Mouse (Mus musculus): ENCODE measurements around the gene Olfr209.
"Not testable (repeated sequence)": the region's sequence is repeated elsewhere in the genome, so short reads cannot be mapped to it uniquely, and the experiment has no call there.

Gene Olfr209

GRCm38 (mm10) chr16:59363893-59364292, at the start of gene Olfr209:
TSS of gene Olfr209 (minus strand) at chr16:59363993.
- no peak for DNase-seq (ENCODE audit: low spot score in 2 of 2)

- no peak for DNase-seq (ENCODE audit: low spot score in 2 of 2)
These were observed 49.7 kb upstream of the Olfr209 start for GRCm38 (mm10) chr16:59413475-59413874.

GRCm38 (mm10) chr16:59409800-59410199, 46.0 kb upstream of the Olfr209 start:
- no peak for DNase-seq (ENCODE audit: low spot score in 2 of 2)

DNA sequence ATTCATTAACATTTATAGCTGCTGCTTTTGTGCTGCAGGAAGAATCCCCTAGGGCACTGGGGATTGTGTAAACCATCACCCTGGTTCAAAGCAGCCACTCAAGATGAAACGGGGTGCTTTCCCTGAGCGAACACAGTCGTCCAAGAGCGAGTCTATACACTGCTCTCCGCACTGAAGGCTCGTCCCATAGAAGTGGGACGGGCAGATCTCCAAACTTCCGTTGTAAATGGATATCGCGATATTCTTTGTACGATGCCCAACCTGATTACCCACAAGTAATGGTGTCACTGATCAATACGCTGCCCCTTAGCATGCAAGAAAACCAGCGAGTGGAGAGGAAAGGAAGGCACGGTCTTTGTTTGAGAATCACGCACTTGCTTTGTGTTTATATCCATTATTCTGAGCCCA, 45.6 kb upstream of the Olfr209 start:
- no peak for DNase-seq (ENCODE audit: low spot score in 2 of 2)

DNA sequence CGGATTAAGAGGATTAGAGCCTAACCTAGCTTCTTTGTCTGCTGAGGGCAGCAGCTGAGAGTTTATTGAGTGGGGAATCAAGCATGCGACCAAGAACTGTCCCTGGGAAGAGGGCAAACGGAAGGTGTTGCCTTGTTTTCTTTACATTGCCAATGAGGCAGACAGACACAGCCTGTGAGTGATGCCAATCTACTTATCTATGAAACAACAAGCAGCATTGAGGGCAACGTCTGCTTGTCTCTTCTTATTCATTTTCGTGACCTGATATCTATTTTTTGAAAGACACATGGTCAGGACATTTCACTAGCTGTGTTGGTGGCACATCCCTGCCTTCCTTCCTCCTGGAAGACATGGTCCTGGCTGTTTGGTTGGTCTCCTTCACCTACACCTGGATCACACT, 43.2 kb upstream of the Olfr209 start, which contains the start of gene Gabrr3:
Gabrr3 (plus strand) TSS at position 301 of the 400 bp plus-strand sequence.
- no peak for DNase-seq (ENCODE audit: low spot score in 2 of 2)

- no peak for DNase-seq (ENCODE audit: low spot score in 2 of 2)
These were observed 41.0 kb upstream of the Olfr209 start for GRCm38 (mm10) chr16:59404798-59405197.

GRCm38 (mm10) chr16:59403684-59404083, 39.9 kb upstream of the Olfr209 start:
- DNase-seq (ENCODE audit: low spot score in 2 of 2): no peak

GRCm38 (mm10) chr16:59401985-59402384, 38.2 kb upstream of the Olfr209 start:
- no peak for DNase-seq (ENCODE audit: low spot score in 2 of 2)

DNA sequence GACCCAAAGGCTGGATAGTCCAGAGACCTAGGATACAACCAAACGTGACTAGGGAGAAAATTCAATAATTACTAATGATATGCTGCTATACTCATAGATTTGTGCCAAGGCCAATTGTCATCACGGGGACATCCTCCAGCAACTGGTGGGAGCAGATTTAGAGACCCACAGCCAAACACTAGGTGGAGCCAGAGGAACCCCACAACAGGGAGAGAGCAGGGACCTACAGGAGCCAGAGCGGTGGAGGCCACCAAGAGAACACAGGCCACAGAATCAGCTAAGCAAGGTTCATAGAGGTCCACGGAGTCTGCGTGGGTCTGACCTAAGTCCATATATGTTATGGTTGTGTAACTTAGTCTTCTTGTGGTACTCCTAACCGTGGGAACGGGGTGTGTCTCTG, 37.3 kb upstream of the Olfr209 start:
- no peak for DNase-seq (ENCODE audit: low spot score in 2 of 2)

GRCm38 (mm10) chr16:59393300-59393699, 29.5 kb upstream of the Olfr209 start:
- no peak for DNase-seq (ENCODE audit: low spot score in 2 of 2)

DNA sequence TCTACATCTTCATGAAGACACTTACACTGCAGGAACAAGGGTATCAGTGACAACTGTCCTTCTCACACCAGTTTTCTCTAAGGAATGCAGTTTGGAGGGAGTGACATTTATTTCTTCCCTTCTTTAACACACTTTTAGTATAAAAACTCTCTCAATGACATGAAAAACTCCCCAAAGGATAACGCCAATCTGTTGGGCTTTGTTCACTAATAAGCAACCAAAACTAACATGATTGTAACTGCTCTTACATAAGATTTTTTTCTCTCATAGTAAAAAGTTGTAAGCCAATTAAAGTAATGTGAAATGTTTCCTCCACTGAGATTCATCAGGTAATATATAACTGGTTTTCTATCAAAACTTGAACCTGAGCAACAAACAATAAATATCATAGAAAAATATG, 14.6 kb downstream of the Olfr209 start, which contains the start of gene Olfr206:
Olfr206 (minus strand) TSS at position 101 of the 400 bp plus-strand sequence.
- DNase-seq (ENCODE audit: low spot score in 2 of 2): no peak

- DNase-seq (ENCODE audit: low spot score in 2 of 2): no peak
These were observed 32.8 kb downstream of the Olfr209 start, which contains the start of gene Olfr205 for GRCm38 (mm10) chr16:59331038-59331437. TSS of gene Olfr205 (minus strand) at chr16:59331138.

- not testable (repeated sequence) for DNase-seq (ENCODE audit: low spot score in 2 of 2)
These were observed 40.5 kb downstream of the Olfr209 start for GRCm38 (mm10) chr16:59323262-59323661.

DNA sequence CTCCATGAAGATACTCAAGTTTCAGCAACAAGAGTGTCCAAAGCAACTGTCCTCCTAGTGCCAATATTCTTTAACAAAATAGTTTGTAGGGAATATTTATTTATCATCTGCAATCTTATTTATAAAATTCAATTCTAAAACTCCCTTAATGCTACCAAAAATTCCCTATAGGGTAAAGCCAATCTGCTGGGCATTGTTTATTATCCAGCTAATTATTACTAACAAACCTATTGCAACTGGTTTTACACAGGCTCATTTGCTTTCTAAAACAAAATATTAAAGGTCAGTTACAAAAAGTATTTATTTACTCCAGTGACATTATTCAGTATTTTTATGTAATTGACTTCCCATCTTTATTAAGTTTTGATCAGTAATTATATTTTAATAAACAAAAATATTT, 45.6 kb downstream of the Olfr209 start, which contains the start of gene Olfr204:
Olfr204 (minus strand) TSS at position 101 of the 400 bp plus-strand sequence.
- DNase-seq (ENCODE audit: low spot score in 2 of 2): no peak

Measured in spleen, postnatal 36 days (tissue).